Mouse (Mus musculus): ENCODE results near the gene Hoxc4.

DNA sequence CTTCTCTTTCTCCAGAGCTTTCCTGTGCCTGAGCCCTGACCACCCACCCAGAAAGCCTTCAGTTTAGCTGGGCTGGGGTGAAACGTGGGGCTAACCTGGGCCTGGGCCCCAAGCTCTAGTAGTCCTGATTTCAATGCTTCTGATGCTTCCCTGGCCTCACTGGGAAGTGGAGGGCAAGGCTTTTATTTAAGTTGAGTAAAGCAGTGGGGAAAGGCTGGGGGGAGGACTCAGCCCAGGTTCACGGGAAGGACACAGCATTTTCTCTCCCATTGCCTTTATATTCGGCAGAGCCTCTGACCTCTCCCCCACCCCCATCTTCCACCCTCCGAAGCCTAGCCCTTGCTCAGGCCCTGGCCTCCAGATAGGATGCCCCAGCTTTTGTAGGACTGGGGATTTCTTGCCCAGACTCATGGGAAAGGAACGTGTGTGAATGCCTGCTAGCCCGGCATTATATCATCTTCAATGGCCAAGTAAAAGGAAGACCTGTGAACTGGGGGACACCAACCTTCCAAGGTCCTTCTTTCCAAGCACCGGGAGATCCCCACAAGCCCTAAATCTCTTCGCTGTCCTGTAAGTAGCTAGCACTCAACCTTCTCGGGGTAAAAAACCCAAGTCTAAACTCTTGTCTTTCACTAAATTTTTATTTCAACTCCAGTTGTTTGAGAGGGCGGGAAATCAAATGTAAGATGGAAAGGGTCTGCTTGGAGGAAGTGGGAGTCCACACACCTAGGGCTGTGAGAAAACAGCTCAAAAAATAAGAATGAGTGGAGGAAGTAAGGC is 20.2 kb downstream of the Hoxc4 start:
- TF ChIP-seq CTCF (IDR thresholded peaks at IDR 0.05; ENCODE audit: low read depth) (no peak), EP300 (IDR thresholded peaks at IDR 0.05; ENCODE audit: low read depth) (no peak)
